In genomic region chr6:115775838-115776237, GRCm38 (mm10) we compare ENCODE assay signal across 8 mouse cellular contexts. TPM values are rescaled to one million over a fixed set of nuclear protein-coding genes. Genes with fewer than 3 reads are reported as not detected.
A peak's percentile ranks its signal among the peaks of the same experiment; 100 is the strongest.
DNase-seq lines count a peak whose midpoint lies in the region; ATAC-seq and TF ChIP-seq lines count a peak whose summit lies in the region.

No protein-coding gene starts in this region.

- DNase-seq in lung, postnatal 0 days (ENCODE audit: low spot score) = peak; percentile 28
- no peak for DNase-seq in lung, postnatal 14 days
- DNase-seq in adrenal gland, postnatal 4 days (ENCODE audit: low spot score in 2 of 2) = no peak
- DNase-seq in thymus, postnatal 4 days = no peak
- no peak for DNase-seq in urinary bladder, postnatal 25 days (ENCODE audit: low spot score)

- H3K4me3 ChIP-seq in lung, postnatal 0 days (ENCODE audit: low read depth, low read length) = no peak overlapping the region
- peak overlapping the region; percentile 87 for H3K4me3 ChIP-seq in forebrain, embryonic 15.5 days
- H3K4me3 ChIP-seq in hindbrain, embryonic 15.5 days = peak overlapping the region; percentile 97
- H3K4me3 ChIP-seq in neural tube, embryonic 15.5 days (replicated peaks) = peak overlapping the region; percentile 69

- peaks cover 10% of the 10 kb centered on the region; the same call in 1 of the 2 replicates for H3K4me1 ChIP-seq in lung, postnatal 0 days (ENCODE audit: insufficient read depth, low read depth, low read length)
- peaks cover 30% of the 10 kb centered on the region for H3K4me1 ChIP-seq in forebrain, embryonic 15.5 days
- H3K4me1 ChIP-seq in hindbrain, embryonic 15.5 days (replicated peaks) = peaks cover 30% of the 10 kb centered on the region
- H3K4me1 ChIP-seq in neural tube, embryonic 15.5 days = peaks cover 34% of the 10 kb centered on the region

- H3K9me3 ChIP-seq in lung, postnatal 0 days (ENCODE audit: low read length) = no peaks in the 10 kb centered on the region
- no peaks in the 10 kb centered on the region for H3K9me3 ChIP-seq in forebrain, embryonic 15.5 days
- H3K9me3 ChIP-seq in hindbrain, embryonic 15.5 days = no peaks in the 10 kb centered on the region
- no peaks in the 10 kb centered on the region for H3K9me3 ChIP-seq in neural tube, embryonic 15.5 days (replicated peaks)

- TF ChIP-seq CTCF in lung, postnatal 0 days (IDR thresholded peaks at IDR 0.05) = no peak

- no peak overlapping the region for H3K27ac ChIP-seq in lung, postnatal 0 days (ENCODE audit: low read length)
- peak overlapping the region; percentile 72; the same call in 1 of the 2 replicates for H3K27ac ChIP-seq in forebrain, embryonic 15.5 days (replicated peaks)
- H3K27ac ChIP-seq in hindbrain, embryonic 15.5 days (replicated peaks) = no peak overlapping the region
- 0 out of 2 replicates have a peak overlapping the region, but pooled peaks have one; percentile 23 for H3K27ac ChIP-seq in neural tube, embryonic 15.5 days (replicated peaks)

- no peak for TF ChIP-seq EP300 in lung, postnatal 0 days (IDR thresholded peaks at IDR 0.05)

- ATAC-seq in lung, postnatal 0 days = peak; percentile 28
- no peak for ATAC-seq in forebrain, embryonic 15.5 days (replicated peaks)
- ATAC-seq in hindbrain, embryonic 15.5 days (ENCODE audit: low FRiP score, low read depth) = peak; percentile 4; the same call in 1 of the 2 replicates
- no peak for ATAC-seq in neural tube, embryonic 15.5 days (ENCODE audit: low FRiP score)

- WGBS in lung, postnatal 0 days = 25% methylated on average over 3 of the region's 3 CpGs
- WGBS in forebrain, embryonic 15.5 days = 44% methylated on average over 3 of the region's 3 CpGs
- WGBS in hindbrain, embryonic 15.5 days = 51% methylated on average over 3 of the region's 3 CpGs
- WGBS in neural tube, embryonic 15.5 days = 57% methylated on average over 3 of the region's 3 CpGs

- H3K27me3 ChIP-seq in lung, postnatal 0 days (replicated peaks; ENCODE audit: insufficient read depth, low read length) = no peaks in the 10 kb centered on the region
- no peaks in the 10 kb centered on the region for H3K27me3 ChIP-seq in forebrain, embryonic 15.5 days
- no peaks in the 10 kb centered on the region for H3K27me3 ChIP-seq in hindbrain, embryonic 15.5 days
- no peaks in the 10 kb centered on the region for H3K27me3 ChIP-seq in neural tube, embryonic 15.5 days (replicated peaks)

- no peaks in the 10 kb centered on the region for H3K36me3 ChIP-seq in lung, postnatal 0 days (ENCODE audit: insufficient read depth, low read length)
- peaks cover 4% of the 10 kb centered on the region; the same call in 1 of the 2 replicates for H3K36me3 ChIP-seq in forebrain, embryonic 15.5 days
- H3K36me3 ChIP-seq in hindbrain, embryonic 15.5 days = peaks cover 2% of the 10 kb centered on the region; the same call in 1 of the 2 replicates
- H3K36me3 ChIP-seq in neural tube, embryonic 15.5 days = peaks cover 4% of the 10 kb centered on the region

- no peak overlapping the region for H3K9ac ChIP-seq in lung, postnatal 0 days (replicated peaks; ENCODE audit: low read depth)
- peak overlapping the region; percentile 83 for H3K9ac ChIP-seq in forebrain, embryonic 15.5 days (replicated peaks)
- H3K9ac ChIP-seq in hindbrain, embryonic 15.5 days = peak overlapping the region; percentile 88; the same call in 1 of the 2 replicates
- peak overlapping the region; percentile 77 for H3K9ac ChIP-seq in neural tube, embryonic 15.5 days (replicated peaks)

- no peak overlapping the region for H3K4me2 ChIP-seq in lung, postnatal 0 days (replicated peaks; ENCODE audit: low read depth, low read length)
- H3K4me2 ChIP-seq in forebrain, embryonic 15.5 days (replicated peaks) = peak overlapping the region; percentile 66
- peak overlapping the region; percentile 81 for H3K4me2 ChIP-seq in hindbrain, embryonic 15.5 days
- peak overlapping the region; percentile 87 for H3K4me2 ChIP-seq in neural tube, embryonic 15.5 days

RNA-seq across cellular contexts. Expression of gene Cand2, which starts 1.5 kb away (rescaled TPM):
- polyA plus RNA-seq in lung, postnatal 0 days (2015; fragmentation: Nextera tagmentation; extraction: Ambion mirVana) = 2.5 and 3.0 TPM in 2 replicates
- 17.1 and 19.5 TPM in 2 replicates for polyA plus RNA-seq in forebrain, embryonic 15.5 days (2015; fragmentation: Nextera tagmentation; extraction: Ambion mirVana)
- polyA plus RNA-seq in hindbrain, embryonic 15.5 days (2015; fragmentation: Nextera tagmentation; extraction: Ambion mirVana) = 12.8 and 12.9 TPM in 2 replicates
- 9.8 and 12.2 TPM in 2 replicates for polyA plus RNA-seq in neural tube, embryonic 15.5 days (2015; fragmentation: Nextera tagmentation; extraction: Ambion mirVana)
- 10 to 100 TPM; 23.4 to 24.2 TPM for total RNA-seq in adrenal gland, postnatal 4 days (2021)

RNA-seq across cellular contexts. Expression of gene Tmem40, which starts 13.6 kb away (rescaled TPM):
- polyA plus RNA-seq in lung, postnatal 0 days (2015; fragmentation: Nextera tagmentation; extraction: Ambion mirVana) = 4.9 and 5.5 TPM in 2 replicates
- 0.40 and 0.75 TPM in 2 replicates for polyA plus RNA-seq in forebrain, embryonic 15.5 days (2015; fragmentation: Nextera tagmentation; extraction: Ambion mirVana)
- polyA plus RNA-seq in hindbrain, embryonic 15.5 days (2015; fragmentation: Nextera tagmentation; extraction: Ambion mirVana) = 1.5 and 2.0 TPM in 2 replicates
- polyA plus RNA-seq in neural tube, embryonic 15.5 days (2015; fragmentation: Nextera tagmentation; extraction: Ambion mirVana) = 1.6 and 1.8 TPM in 2 replicates
- 1 to 10 TPM; 1.2 to 1.5 TPM for total RNA-seq in adrenal gland, postnatal 4 days (2021)

RNA-seq across cellular contexts. Expression of gene Rpl32, which starts 32.7 kb away (rescaled TPM):
- polyA plus RNA-seq in lung, postnatal 0 days (2015; fragmentation: Nextera tagmentation; extraction: Ambion mirVana) = 1,730 and 1,790 TPM in 2 replicates
- 1,339 and 1,342 TPM in 2 replicates for polyA plus RNA-seq in forebrain, embryonic 15.5 days (2015; fragmentation: Nextera tagmentation; extraction: Ambion mirVana)
- polyA plus RNA-seq in hindbrain, embryonic 15.5 days (2015; fragmentation: Nextera tagmentation; extraction: Ambion mirVana) = 948 and 1,117 TPM in 2 replicates
- 1,019 and 1,216 TPM in 2 replicates for polyA plus RNA-seq in neural tube, embryonic 15.5 days (2015; fragmentation: Nextera tagmentation; extraction: Ambion mirVana)
- total RNA-seq in adrenal gland, postnatal 4 days (2021) = 1,000 to 10,000 TPM; 1,843 to 1,894 TPM

Comparison
In these comparisons a context has a peak if more than half of its experiments do, and no peak if none do; other contexts are left out.
1. ATAC-seq: peak in lung, postnatal 0 days (single experiment) and hindbrain, embryonic 15.5 days (single experiment); none in forebrain, embryonic 15.5 days (single experiment) and neural tube, embryonic 15.5 days (single experiment).
2. H3K27ac ChIP-seq: peak in forebrain, embryonic 15.5 days (single experiment) and neural tube, embryonic 15.5 days (single experiment); none in lung, postnatal 0 days (single experiment) and hindbrain, embryonic 15.5 days (single experiment).